Mouse (Mus musculus): Measurements from ENCODE around the gene Pld4. TPM values are rescaled to one million over a fixed set of nuclear protein-coding genes. Genes with fewer than 3 reads are reported as not detected.

Gene Pld4
- 1.5 and 1.7 TPM in 2 replicates for polyA plus RNA-seq (2014; fragmentation: Nextera tagmentation; extraction: Ambion mirVana)

DNA sequence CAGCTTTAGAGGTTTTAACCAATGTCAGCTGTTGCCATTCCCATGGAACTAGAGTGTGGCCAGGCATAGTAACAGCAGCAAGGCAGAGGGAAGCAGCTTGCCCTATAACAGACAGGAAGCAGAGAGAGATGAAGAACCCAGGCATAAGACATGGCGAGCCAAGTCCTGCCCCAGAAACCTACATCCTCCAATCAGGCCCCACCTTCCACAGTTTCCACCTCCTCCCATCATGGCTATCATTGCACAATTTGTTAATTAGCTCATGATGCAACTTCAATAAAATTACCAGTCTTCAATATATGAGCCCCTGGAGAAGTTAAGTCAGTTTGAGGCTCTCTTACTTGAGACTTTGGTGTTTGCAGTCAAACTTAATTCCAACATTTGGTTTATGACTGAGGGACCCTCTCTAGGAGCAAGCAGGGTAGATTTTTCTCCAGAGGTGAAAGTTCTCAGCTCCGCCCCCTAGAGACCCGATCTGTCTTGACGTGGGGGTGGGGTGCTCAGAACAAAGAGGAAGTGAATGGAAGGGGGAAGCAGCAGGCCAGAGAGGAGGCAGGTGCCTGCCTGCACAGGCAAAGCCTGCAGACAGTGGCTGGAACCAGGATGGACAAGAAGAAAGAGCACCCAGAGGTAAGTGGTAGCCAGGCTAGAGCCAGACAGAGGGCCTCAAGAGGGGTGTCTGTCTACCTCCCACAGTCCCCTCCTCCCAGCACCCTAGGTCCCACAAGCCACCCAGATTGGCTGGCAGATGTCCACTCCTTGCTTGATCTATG, at the start of gene Pld4:
Gene Pld4 (plus strand): TSS at position 502 of the 773 bp plus-strand sequence.
- no peak within 1 kb of the TSS for H3K4me2 ChIP-seq
- 0 out of 2 replicates have a peak, but pooled peaks cover 2% of the 10 kb centered on the region for H3K9me3 ChIP-seq (replicated peaks; ENCODE audit: control insufficient read depth, low read length)
- peaks cover 4% of the 10 kb centered on the region; the same call in 1 of the 2 replicates for H3K27me3 ChIP-seq (ENCODE audit: control insufficient read depth, insufficient read depth, low read length)
- ATAC-seq (replicated peaks; ENCODE audit: insufficient number of reproducible peaks, low FRiP score, low TSS enrichment), result no peak
- 37% methylated on average over 4 of the region's 4 CpGs for WGBS (ENCODE audit: insufficient replicate concordance)
- no peaks in the 10 kb centered on the region for H3K4me1 ChIP-seq (ENCODE audit: control insufficient read depth, insufficient read depth, low read length)
- H3K36me3 ChIP-seq (ENCODE audit: control insufficient read depth, insufficient read depth, low read length), result no peaks in the 10 kb centered on the region
- H3K4me3 ChIP-seq (ENCODE audit: low read depth, low read length), result no peak within 1 kb of the TSS
- H3K9ac ChIP-seq (ENCODE audit: low read depth, low read length), result no peak within 1 kb of the TSS
- H3K27ac ChIP-seq (ENCODE audit: low read depth, low read length), result no peak within 1 kb of the TSS

DNA sequence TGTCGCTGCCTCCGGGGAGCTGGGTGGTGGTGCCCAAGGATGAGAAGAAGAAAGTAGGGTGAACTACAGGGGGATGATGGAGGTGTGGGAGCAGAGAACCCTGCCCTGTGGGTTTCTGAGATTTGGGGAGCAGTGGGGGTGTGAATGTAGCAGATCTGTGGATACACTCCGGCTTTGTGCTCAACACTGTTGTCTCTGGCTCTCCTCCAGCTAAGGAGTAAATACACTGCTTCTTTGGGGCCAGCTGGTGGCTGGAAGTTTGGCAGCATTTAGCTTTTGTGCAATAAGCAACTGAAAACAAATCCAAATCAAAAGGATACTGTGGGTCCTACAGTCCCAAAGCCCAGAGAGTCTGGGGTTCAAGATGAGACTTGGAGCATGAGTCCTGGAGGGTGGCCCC, 46.5 kb upstream of the Pld4 start:
- Histone ChIP-seq H3K4me3 (ENCODE audit: low read depth, low read length) (no peak overlapping the region), H3K27ac (ENCODE audit: low read depth, low read length) (no peak overlapping the region), H3K27me3 (ENCODE audit: control insufficient read depth, insufficient read depth, low read length) (peaks cover 7% of the 10 kb centered on the region; the same call in 1 of the 2 replicates), H3K4me2 (no peak overlapping the region), H3K9ac (ENCODE audit: low read depth, low read length) (no peak overlapping the region), H3K36me3 (ENCODE audit: control insufficient read depth, insufficient read depth, low read length) (no peaks in the 10 kb centered on the region), H3K4me1 (ENCODE audit: control insufficient read depth, insufficient read depth, low read length) (0 out of 2 replicates have a peak, but pooled peaks cover 2% of the 10 kb centered on the region), H3K9me3 (replicated peaks; ENCODE audit: control insufficient read depth, low read length) (no peaks in the 10 kb centered on the region)
- no peak for ATAC-seq (replicated peaks; ENCODE audit: insufficient number of reproducible peaks, low FRiP score, low TSS enrichment)
- 74% methylated on average over 3 of the region's 3 CpGs for WGBS (ENCODE audit: insufficient replicate concordance)

DNA sequence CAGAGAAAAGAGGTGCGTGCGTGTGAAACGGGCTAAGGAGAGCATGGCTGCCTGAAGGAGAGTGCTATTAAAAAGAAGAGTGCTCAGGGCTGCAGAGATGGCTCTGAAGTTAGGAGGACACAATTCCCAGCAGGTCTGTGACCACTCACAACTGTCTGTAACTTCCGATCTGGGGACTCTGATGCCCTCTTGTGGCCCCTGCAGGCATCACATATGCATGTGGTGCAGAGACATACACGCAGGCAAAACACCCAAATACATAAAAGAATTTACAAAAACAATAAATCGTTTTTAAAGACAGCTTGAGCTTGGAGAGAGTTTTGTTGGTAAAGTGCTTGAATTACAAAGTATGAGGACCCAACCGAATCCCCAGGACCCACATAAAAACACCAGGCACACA, 43.3 kb upstream of the Pld4 start:
- Histone ChIP-seq H3K9me3 (replicated peaks; ENCODE audit: control insufficient read depth, low read length) (no peaks in the 10 kb centered on the region), H3K4me2 (no peak overlapping the region), H3K27ac (ENCODE audit: low read depth, low read length) (no peak overlapping the region), H3K4me3 (ENCODE audit: low read depth, low read length) (no peak overlapping the region), H3K27me3 (ENCODE audit: control insufficient read depth, insufficient read depth, low read length) (peaks cover 23% of the 10 kb centered on the region), H3K9ac (ENCODE audit: low read depth, low read length) (no peak overlapping the region), H3K4me1 (ENCODE audit: control insufficient read depth, insufficient read depth, low read length) (peaks cover 5% of the 10 kb centered on the region; the same call in 1 of the 2 replicates), H3K36me3 (ENCODE audit: control insufficient read depth, insufficient read depth, low read length) (no peaks in the 10 kb centered on the region)
- ATAC-seq (replicated peaks; ENCODE audit: insufficient number of reproducible peaks, low FRiP score, low TSS enrichment), result no peak
- 30% methylated on average over 7 of the region's 7 CpGs for WGBS (ENCODE audit: insufficient replicate concordance)

DNA sequence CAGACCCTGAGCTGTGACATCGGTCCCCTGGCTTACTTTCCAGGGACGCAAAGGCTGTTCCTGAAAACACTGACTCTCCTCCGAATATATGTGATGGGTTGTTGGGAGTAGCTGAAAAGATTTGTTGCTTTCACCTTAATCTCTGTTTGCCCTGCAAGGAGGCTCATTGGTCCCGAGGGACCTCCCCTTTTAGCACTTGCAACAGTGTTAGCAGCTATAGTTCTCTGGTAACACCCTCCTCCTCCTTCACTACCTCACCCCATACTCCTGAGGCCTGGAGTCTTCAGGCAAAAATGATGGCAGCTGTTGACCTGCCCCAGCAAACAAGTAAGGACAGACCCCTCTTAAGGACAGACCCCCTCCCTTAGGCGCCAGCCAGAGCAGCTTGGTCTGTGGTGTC, 41.5 kb upstream of the Pld4 start:
- no peak overlapping the region for H3K4me2 ChIP-seq
- peaks cover 5% of the 10 kb centered on the region; the same call in 1 of the 2 replicates for H3K4me1 ChIP-seq (ENCODE audit: control insufficient read depth, insufficient read depth, low read length)
- H3K9me3 ChIP-seq (replicated peaks; ENCODE audit: control insufficient read depth, low read length), result no peaks in the 10 kb centered on the region
- H3K9ac ChIP-seq (ENCODE audit: low read depth, low read length), result no peak overlapping the region
- no peak for ATAC-seq (replicated peaks; ENCODE audit: insufficient number of reproducible peaks, low FRiP score, low TSS enrichment)
- no peaks in the 10 kb centered on the region for H3K36me3 ChIP-seq (ENCODE audit: control insufficient read depth, insufficient read depth, low read length)
- H3K27me3 ChIP-seq (ENCODE audit: control insufficient read depth, insufficient read depth, low read length), result peaks cover 31% of the 10 kb centered on the region
- no peak overlapping the region for H3K4me3 ChIP-seq (ENCODE audit: low read depth, low read length)
- H3K27ac ChIP-seq (ENCODE audit: low read depth, low read length), result no peak overlapping the region
- WGBS (ENCODE audit: insufficient replicate concordance), result 45% methylated on average over 5 of the region's 5 CpGs

DNA sequence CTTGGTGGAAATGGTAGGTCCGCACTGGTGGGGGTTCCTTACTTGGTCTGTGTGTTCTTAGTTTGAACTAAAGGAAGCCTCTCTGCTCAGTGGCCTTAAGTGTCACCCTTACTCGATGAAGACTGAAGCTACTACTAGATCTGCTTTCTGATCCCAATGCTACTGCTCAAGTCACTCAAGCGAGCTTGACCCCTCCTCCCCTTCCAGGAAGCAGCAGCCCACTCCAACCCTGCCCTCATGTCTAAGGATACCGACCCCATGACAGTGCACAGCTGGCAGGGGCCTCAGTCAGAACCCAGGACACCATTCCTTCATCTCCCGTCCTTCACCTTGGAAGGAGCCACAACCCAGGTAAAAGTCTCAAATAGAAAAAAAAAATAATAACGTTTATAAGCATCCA, 40.2 kb upstream of the Pld4 start, which contains the start of gene Cep170b:
Gene Cep170b (plus strand): TSS at position 240 of the 400 bp plus-strand sequence.
- Histone ChIP-seq H3K27ac (ENCODE audit: low read depth, low read length) (peak within 1 kb of the TSS; percentile 22; the same call in 1 of the 2 replicates), H3K4me1 (ENCODE audit: control insufficient read depth, insufficient read depth, low read length) (peaks cover 5% of the 10 kb centered on the region; the same call in 1 of the 2 replicates), H3K4me3 (ENCODE audit: low read depth, low read length) (peak within 1 kb of the TSS; percentile 75), H3K9me3 (replicated peaks; ENCODE audit: control insufficient read depth, low read length) (no peaks in the 10 kb centered on the region), H3K4me2 (peak within 1 kb of the TSS; percentile 99), H3K36me3 (ENCODE audit: control insufficient read depth, insufficient read depth, low read length) (no peaks in the 10 kb centered on the region), H3K9ac (ENCODE audit: low read depth, low read length) (peak within 1 kb of the TSS; percentile 43; the same call in 1 of the 2 replicates), H3K27me3 (ENCODE audit: control insufficient read depth, insufficient read depth, low read length) (peaks cover 32% of the 10 kb centered on the region)
- no peak for ATAC-seq (replicated peaks; ENCODE audit: insufficient number of reproducible peaks, low FRiP score, low TSS enrichment)
- WGBS (ENCODE audit: insufficient replicate concordance), result 58% methylated on average over 6 of the region's 6 CpGs

DNA sequence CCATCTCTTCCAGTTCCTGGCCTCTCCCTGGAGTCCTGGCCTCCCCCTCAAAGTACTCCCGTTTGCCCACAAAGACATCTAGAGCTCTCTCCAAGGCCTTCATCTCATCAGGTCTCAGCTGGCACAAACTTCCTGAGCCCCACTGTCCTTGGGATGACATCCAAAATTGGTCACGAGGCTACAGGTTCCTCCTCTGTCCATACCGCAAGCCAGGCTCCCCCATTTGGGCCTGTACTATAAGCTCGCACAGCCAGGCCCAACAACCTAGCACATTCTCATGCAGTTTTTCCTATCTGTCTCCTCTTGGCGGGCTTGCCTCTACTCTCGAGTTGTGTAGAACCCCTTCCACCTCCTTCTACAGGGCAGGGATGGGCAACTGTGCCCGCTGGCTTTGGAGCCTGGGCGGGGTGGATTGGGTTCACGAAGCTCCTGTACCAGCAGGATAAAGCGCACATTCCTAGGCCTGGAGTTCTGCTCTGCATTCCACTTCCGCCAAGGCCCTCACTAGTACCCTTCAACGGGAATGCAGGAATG, 39.5 kb upstream of the Pld4 start:
- Histone ChIP-seq H3K36me3 (ENCODE audit: control insufficient read depth, insufficient read depth, low read length) (no peaks in the 10 kb centered on the region), H3K9me3 (replicated peaks; ENCODE audit: control insufficient read depth, low read length) (no peaks in the 10 kb centered on the region), H3K9ac (ENCODE audit: low read depth, low read length) (peak overlapping the region; percentile 43; the same call in 1 of the 2 replicates), H3K27me3 (ENCODE audit: control insufficient read depth, insufficient read depth, low read length) (peaks cover 27% of the 10 kb centered on the region), H3K27ac (ENCODE audit: low read depth, low read length) (0 out of 2 replicates have a peak overlapping the region, but pooled peaks have one; percentile 22), H3K4me1 (ENCODE audit: control insufficient read depth, insufficient read depth, low read length) (peaks cover 5% of the 10 kb centered on the region; the same call in 1 of the 2 replicates), H3K4me2 (peak overlapping the region; percentile 99), H3K4me3 (ENCODE audit: low read depth, low read length) (peak overlapping the region; percentile 75)
- WGBS (ENCODE audit: insufficient replicate concordance), result 35% methylated on average over 12 of the region's 12 CpGs
- no peak for ATAC-seq (replicated peaks; ENCODE audit: insufficient number of reproducible peaks, low FRiP score, low TSS enrichment)

DNA sequence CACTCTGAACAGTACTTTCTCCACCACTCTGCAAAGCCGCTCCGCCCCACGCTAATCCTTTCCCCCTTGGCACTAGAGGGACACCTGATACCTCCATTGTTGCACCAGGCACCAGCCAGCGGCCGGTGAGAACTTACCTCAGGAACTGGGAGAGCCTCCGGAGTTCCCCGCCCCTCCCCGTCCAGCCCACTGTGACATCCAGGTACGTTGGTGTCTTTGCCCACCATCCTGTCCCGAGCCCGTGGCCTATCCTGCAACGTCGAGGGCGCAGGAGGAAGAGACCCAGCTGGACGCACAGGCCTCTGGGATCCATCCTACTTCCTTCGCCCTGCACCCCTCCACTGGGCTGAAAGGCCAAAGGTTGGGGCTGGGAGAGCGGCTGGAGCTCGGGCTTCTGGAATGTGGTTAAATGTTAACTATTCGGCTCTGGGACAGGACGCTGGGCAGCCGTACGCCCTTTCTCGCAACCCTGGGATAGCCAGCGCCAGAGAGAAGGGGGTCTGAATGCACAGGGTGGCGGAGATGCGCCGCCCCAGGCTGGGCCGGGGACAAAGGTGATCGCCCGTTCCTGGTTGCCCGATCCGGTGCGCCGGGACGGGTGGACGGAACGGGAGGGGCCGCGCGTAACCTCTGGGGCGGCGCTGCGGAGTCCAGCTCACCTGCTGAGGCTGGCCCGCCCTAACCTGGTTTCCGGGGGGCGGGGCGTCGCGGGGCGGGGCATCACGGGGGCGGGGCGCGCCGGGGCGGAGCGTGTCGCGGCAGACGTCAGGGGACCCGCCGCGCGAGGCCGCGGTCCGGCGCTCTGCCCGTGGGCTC, 38.8 kb upstream of the Pld4 start:
- Histone ChIP-seq H3K36me3 (ENCODE audit: control insufficient read depth, insufficient read depth, low read length) (no peaks in the 10 kb centered on the region), H3K27ac (ENCODE audit: low read depth, low read length) (peak overlapping the region; percentile 22; the same call in 1 of the 2 replicates), H3K4me2 (peak overlapping the region; percentile 99), H3K4me3 (ENCODE audit: low read depth, low read length) (peak overlapping the region; percentile 75), H3K27me3 (ENCODE audit: control insufficient read depth, insufficient read depth, low read length) (peaks cover 27% of the 10 kb centered on the region), H3K9me3 (replicated peaks; ENCODE audit: control insufficient read depth, low read length) (no peaks in the 10 kb centered on the region), H3K4me1 (ENCODE audit: control insufficient read depth, insufficient read depth, low read length) (peaks cover 5% of the 10 kb centered on the region; the same call in 1 of the 2 replicates), H3K9ac (ENCODE audit: low read depth, low read length) (peak overlapping the region; percentile 70; the same call in 1 of the 2 replicates)
- WGBS (ENCODE audit: insufficient replicate concordance), result 2% methylated on average over 44 of the region's 69 CpGs
- ATAC-seq (replicated peaks; ENCODE audit: insufficient number of reproducible peaks, low FRiP score, low TSS enrichment), result peak; percentile 23
